Mouse (Mus musculus): ENCODE results near the gene Mical3. TPM values are rescaled to one million over a fixed set of nuclear protein-coding genes. Genes with fewer than 3 reads are reported as not detected.
A peak's percentile ranks its signal among the peaks of the same experiment; 100 is the strongest.

Mical3 gene
- polyA plus RNA-seq, 1 experiment, result 34.0 TPM

- no peak for DNase-seq (ENCODE audit: low spot score)
Observed at GRCm38 (mm10) chr6:121013750-121014149, 117.0 kb downstream of the Mical3 start.

GRCm38 (mm10) chr6:121011709-121012108, 119.1 kb downstream of the Mical3 start:
- no peak for DNase-seq (ENCODE audit: low spot score)

GRCm38 (mm10) chr6:121009651-121010050, 121.1 kb downstream of the Mical3 start:
- DNase-seq (ENCODE audit: low spot score), result no peak

GRCm38 (mm10) chr6:121004959-121005358, 125.8 kb downstream of the Mical3 start:
- no peak for DNase-seq (ENCODE audit: low spot score)

GRCm38 (mm10) chr6:121002952-121003351, 127.8 kb downstream of the Mical3 start:
- no peak for DNase-seq (ENCODE audit: low spot score)

GRCm38 (mm10) chr6:120999860-121000526, 130.8 kb downstream of the Mical3 start:
- no peak for DNase-seq (ENCODE audit: low spot score)

- no peak for DNase-seq (ENCODE audit: low spot score)
Observed at GRCm38 (mm10) chr6:120999087-120999486, 131.7 kb downstream of the Mical3 start.

- DNase-seq (ENCODE audit: low spot score), result no peak
Observed at GRCm38 (mm10) chr6:120996607-120997006, 134.2 kb downstream of the Mical3 start.

- no peak for DNase-seq (ENCODE audit: low spot score)
Observed at GRCm38 (mm10) chr6:120995541-120995940, 135.3 kb downstream of the Mical3 start.

- no peak for DNase-seq (ENCODE audit: low spot score)
Observed at GRCm38 (mm10) chr6:120991857-120992256, 138.9 kb downstream of the Mical3 start.

GRCm38 (mm10) chr6:120987571-120988084, 143.2 kb downstream of the Mical3 start:
- no peak for DNase-seq (ENCODE audit: low spot score)

GRCm38 (mm10) chr6:120987164-120987563, 143.6 kb downstream of the Mical3 start:
- DNase-seq (ENCODE audit: low spot score), result no peak

- DNase-seq (ENCODE audit: low spot score), result no peak
Observed at GRCm38 (mm10) chr6:120986172-120986571, 144.6 kb downstream of the Mical3 start.

- DNase-seq (ENCODE audit: low spot score), result no peak
Observed at GRCm38 (mm10) chr6:120982314-120982713, 148.5 kb downstream of the Mical3 start.

- no peak for DNase-seq (ENCODE audit: low spot score)
Observed at GRCm38 (mm10) chr6:120981537-120981936, 149.3 kb downstream of the Mical3 start.

- DNase-seq (ENCODE audit: low spot score), result no peak
Observed at GRCm38 (mm10) chr6:120978019-120978621, 152.7 kb downstream of the Mical3 start.

GRCm38 (mm10) chr6:120976991-120977390, 153.8 kb downstream of the Mical3 start:
- DNase-seq (ENCODE audit: low spot score), result no peak

- no peak for DNase-seq (ENCODE audit: low spot score)
Observed at GRCm38 (mm10) chr6:120976097-120976496, 154.7 kb downstream of the Mical3 start.

- peak; percentile 78 for DNase-seq (ENCODE audit: low spot score)
Observed at GRCm38 (mm10) chr6:120971797-120972590, 158.8 kb downstream of the Mical3 start.

GRCm38 (mm10) chr6:120970939-120971796, 159.6 kb downstream of the Mical3 start:
- DNase-seq (ENCODE audit: low spot score), result no peak

- DNase-seq (ENCODE audit: low spot score), result no peak
Observed at GRCm38 (mm10) chr6:120965814-120966213, 165.0 kb downstream of the Mical3 start.

- DNase-seq (ENCODE audit: low spot score), result no peak
Observed at GRCm38 (mm10) chr6:120964179-120964578, 166.6 kb downstream of the Mical3 start.

Measured in urinary bladder, adult 2 months (tissue).